Mouse (Mus musculus): ENCODE data around the gene Ube2d3.

DNA sequence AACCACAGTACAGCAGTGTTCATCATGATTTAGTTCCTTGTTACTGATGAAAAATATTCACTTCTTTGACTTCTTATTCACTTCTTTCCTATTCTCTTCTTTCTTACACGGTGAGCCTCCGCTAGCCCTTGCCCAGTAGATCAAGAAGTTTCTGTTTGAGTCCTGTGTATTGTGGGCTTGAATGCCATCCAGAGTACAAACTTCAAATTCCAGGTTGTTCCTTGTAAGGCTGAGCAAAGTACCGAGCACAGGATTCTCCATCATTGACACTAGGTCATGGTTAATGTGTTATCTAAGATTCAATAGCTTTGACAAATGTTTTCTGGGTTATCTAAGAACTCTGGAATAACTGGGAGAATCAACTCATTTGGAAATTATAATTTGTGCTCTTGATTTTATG, 72.4 kb downstream of the Ube2d3 start:
- no peak for TF ChIP-seq POLR2A (IDR thresholded peaks at IDR 0.05; ENCODE audit: low read depth, low read length)
- no peak for TF ChIP-seq CTCF (IDR thresholded peaks at IDR 0.05; ENCODE audit: extremely low read depth, insufficient read length, insufficient replicate concordance, low read depth, low read length)

All from small intestine, adult 2 months (tissue).